Mouse (Mus musculus): ENCODE data around the gene Tspan12.
A peak's percentile ranks its signal among the peaks of the same experiment; 100 is the strongest.
"Not testable (repeated sequence)": the region's sequence is repeated elsewhere in the genome, so short reads cannot be mapped to it uniquely, and the experiment has no call there.

Gene Tspan12

GRCm38 (mm10) chr6:21823694-21824093 is 28.6 kb downstream of the Tspan12 start:
- DNase-seq, result no peak

GRCm38 (mm10) chr6:21823281-21823680 is 29.0 kb downstream of the Tspan12 start:
- no peak for DNase-seq

- DNase-seq, result no peak
Observed at GRCm38 (mm10) chr6:21822721-21823134, 29.6 kb downstream of the Tspan12 start.

GRCm38 (mm10) chr6:21818107-21818807 is 34.1 kb downstream of the Tspan12 start:
- DNase-seq, result no peak

- no peak for DNase-seq
Observed at GRCm38 (mm10) chr6:21806005-21806404, 46.3 kb downstream of the Tspan12 start.

GRCm38 (mm10) chr6:21805013-21805570 is 47.2 kb downstream of the Tspan12 start:
- no peak for DNase-seq

- DNase-seq, result no peak
Observed at GRCm38 (mm10) chr6:21803483-21804340, 48.6 kb downstream of the Tspan12 start.

GRCm38 (mm10) chr6:21798581-21798980 is 53.7 kb downstream of the Tspan12 start:
- no peak for DNase-seq

- DNase-seq, result no peak
Observed at GRCm38 (mm10) chr6:21797087-21797486, 55.2 kb downstream of the Tspan12 start.

GRCm38 (mm10) chr6:21796413-21796812 is 55.9 kb downstream of the Tspan12 start:
- no peak for DNase-seq

GRCm38 (mm10) chr6:21795410-21795809 is 56.9 kb downstream of the Tspan12 start:
- DNase-seq, result no peak

- DNase-seq, result peak; percentile 48 to 49
Observed at GRCm38 (mm10) chr6:21795072-21795407, 57.3 kb downstream of the Tspan12 start.

GRCm38 (mm10) chr6:21794337-21795071 is 57.8 kb downstream of the Tspan12 start:
- DNase-seq, result no peak

- no peak for DNase-seq
Observed at GRCm38 (mm10) chr6:21791307-21791706, 61.0 kb downstream of the Tspan12 start.

- DNase-seq, result no peak
Observed at GRCm38 (mm10) chr6:21790550-21791086, 61.7 kb downstream of the Tspan12 start.

GRCm38 (mm10) chr6:21790036-21790435 is 62.3 kb downstream of the Tspan12 start:
- no peak for DNase-seq

- not testable (repeated sequence) for DNase-seq
Observed at GRCm38 (mm10) chr6:21789582-21789981, 62.7 kb downstream of the Tspan12 start.

- no peak for DNase-seq
Observed at GRCm38 (mm10) chr6:21787757-21788156, 64.6 kb downstream of the Tspan12 start.

GRCm38 (mm10) chr6:21787274-21787673 is 65.0 kb downstream of the Tspan12 start:
- no peak for DNase-seq

- DNase-seq, result no peak
Observed at GRCm38 (mm10) chr6:21774213-21774916, 78.0 kb downstream of the Tspan12 start.

GRCm38 (mm10) chr6:21769447-21769809 is 82.9 kb downstream of the Tspan12 start:
- no peak for DNase-seq

GRCm38 (mm10) chr6:21768745-21769446 is 83.4 kb downstream of the Tspan12 start:
- DNase-seq, result no peak
